Mouse (Mus musculus): ENCODE data around the gene Naglu. TPM values are rescaled to one million over a fixed set of nuclear protein-coding genes. Genes with fewer than 3 reads are reported as not detected.

The Naglu gene
- polyA plus RNA-seq, 1 experiment from 2014 or later, result 6.9 TPM

DNA sequence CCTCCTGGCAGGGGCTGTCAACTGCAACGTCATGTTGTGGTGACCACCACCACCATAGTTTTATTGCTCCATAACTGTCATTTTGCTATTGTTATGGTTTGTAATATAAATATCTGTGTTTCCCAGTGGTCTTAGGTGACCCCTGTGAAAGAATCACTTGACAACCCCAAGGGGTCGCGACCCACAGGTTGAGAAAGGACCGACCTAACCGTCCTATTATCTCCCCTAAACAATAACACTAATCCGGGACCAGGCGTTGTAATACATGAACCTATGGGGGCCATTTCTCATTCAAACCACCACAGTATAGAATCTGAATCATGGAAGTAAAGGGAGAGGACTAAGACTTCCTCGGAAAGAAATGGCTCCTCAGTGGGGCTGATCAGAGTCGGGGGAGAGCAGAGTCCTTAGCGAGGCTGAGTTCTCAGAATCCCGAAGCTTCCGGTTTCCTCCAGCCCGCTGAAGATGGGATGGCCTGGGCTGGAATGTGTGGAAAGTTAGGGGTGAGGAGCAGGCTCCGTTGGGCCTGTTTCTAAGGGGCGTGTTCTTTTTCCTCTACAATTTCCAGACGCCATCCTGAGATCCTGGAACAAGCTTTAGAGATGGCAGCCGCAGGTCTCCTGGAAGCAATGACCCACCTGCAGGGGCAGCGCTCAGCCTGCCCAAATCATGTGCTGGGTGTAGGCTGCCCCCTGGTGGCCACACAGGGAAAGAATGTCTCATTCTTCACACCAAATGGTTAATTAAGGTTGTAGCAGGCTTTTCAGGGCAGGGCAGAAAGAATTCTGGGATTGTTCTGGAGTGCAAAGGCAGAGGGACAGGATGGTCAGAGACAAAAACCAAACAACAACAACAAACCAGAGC lies 3.0 kb upstream of the Naglu start:
- peaks cover 9% of the 10 kb centered on the region for H3K27me3 ChIP-seq (ENCODE audit: control insufficient read depth, insufficient read depth, low read length)
- DNase-seq (ENCODE audit: low spot score), result peak; percentile 93
- H3K4me2 ChIP-seq (ENCODE audit: low read depth, low read length, severe bottlenecking), result peak overlapping the region; percentile 47
- 0 out of 2 replicates have a peak, but pooled peaks cover 5% of the 10 kb centered on the region for H3K4me1 ChIP-seq (replicated peaks; ENCODE audit: control insufficient read depth, insufficient read depth, low read length)
- H3K9me3 ChIP-seq (ENCODE audit: control insufficient read depth, low read length), result no peaks in the 10 kb centered on the region
- H3K4me3 ChIP-seq (ENCODE audit: low read depth, low read length), result peak overlapping the region; percentile 19
- WGBS, result 20% methylated on average over 18 of the region's 18 CpGs
- peak; percentile 28; the same call in 1 of the 2 replicates for ATAC-seq (replicated peaks; ENCODE audit: low FRiP score)
- H3K27ac ChIP-seq (ENCODE audit: low read depth, low read length), result no peak overlapping the region
- H3K9ac ChIP-seq (ENCODE audit: low read length), result peak overlapping the region; percentile 55; the same call in 1 of the 2 replicates
- H3K36me3 ChIP-seq (ENCODE audit: control insufficient read depth, insufficient read depth, low read length), result no peaks in the 10 kb centered on the region

GRCm38 (mm10) chr11:101070189-101070527 lies 346 bp downstream of the Naglu start:
- H3K27me3 ChIP-seq (ENCODE audit: control insufficient read depth, insufficient read depth, low read length), result peaks cover 9% of the 10 kb centered on the region
- ATAC-seq (replicated peaks; ENCODE audit: low FRiP score), result peak; percentile 57

DNA sequence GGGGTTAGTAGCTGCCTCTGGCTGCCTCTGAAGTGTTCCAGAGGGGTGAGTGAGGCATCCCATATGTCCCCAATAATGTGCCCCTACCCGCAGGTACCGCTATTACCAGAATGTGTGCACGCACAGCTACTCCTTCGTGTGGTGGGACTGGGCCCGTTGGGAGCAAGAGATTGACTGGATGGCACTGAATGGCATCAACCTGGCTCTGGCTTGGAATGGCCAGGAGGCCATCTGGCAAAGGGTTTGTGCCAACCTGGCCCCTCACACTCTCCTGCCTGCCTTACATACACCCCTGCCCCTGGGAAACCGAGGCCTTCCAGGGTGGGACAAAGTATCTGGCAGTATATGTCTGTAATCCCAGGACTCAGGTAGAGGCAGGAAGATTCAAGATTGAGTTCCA lies 1.2 kb downstream of the Naglu start:
- Histone ChIP-seq H3K27me3 (ENCODE audit: control insufficient read depth, insufficient read depth, low read length) (peaks cover 9% of the 10 kb centered on the region), H3K36me3 (ENCODE audit: control insufficient read depth, insufficient read depth, low read length) (no peaks in the 10 kb centered on the region), H3K9ac (ENCODE audit: low read length) (peak overlapping the region; percentile 8; the same call in 1 of the 2 replicates), H3K4me3 (ENCODE audit: low read depth, low read length) (peak overlapping the region; percentile 76; the same call in 1 of the 2 replicates), H3K4me2 (ENCODE audit: low read depth, low read length, severe bottlenecking) (peak overlapping the region; percentile 98), H3K27ac (ENCODE audit: low read depth, low read length) (no peak overlapping the region), H3K9me3 (ENCODE audit: control insufficient read depth, low read length) (no peaks in the 10 kb centered on the region), H3K4me1 (replicated peaks; ENCODE audit: control insufficient read depth, insufficient read depth, low read length) (0 out of 2 replicates have a peak, but pooled peaks cover 3% of the 10 kb centered on the region)
- WGBS, result 64% methylated on average over 6 of the region's 6 CpGs
- DNase-seq (ENCODE audit: low spot score) (no peak), ATAC-seq (replicated peaks; ENCODE audit: low FRiP score) (no peak)

More at GRCm38 (mm10) chr11:101070189-101070527, 346 bp downstream of the Naglu start:
- Histone ChIP-seq H3K36me3 (ENCODE audit: control insufficient read depth, insufficient read depth, low read length) (no peaks in the 10 kb centered on the region), H3K4me1 (replicated peaks; ENCODE audit: control insufficient read depth, insufficient read depth, low read length) (0 out of 2 replicates have a peak, but pooled peaks cover 3% of the 10 kb centered on the region), H3K4me2 (ENCODE audit: low read depth, low read length, severe bottlenecking) (peak overlapping the region; percentile 98), H3K4me3 (ENCODE audit: low read depth, low read length) (peak overlapping the region; percentile 76), H3K9ac (ENCODE audit: low read length) (peak overlapping the region; percentile 80), H3K27ac (ENCODE audit: low read depth, low read length) (no peak overlapping the region), H3K9me3 (ENCODE audit: control insufficient read depth, low read length) (no peaks in the 10 kb centered on the region)
- WGBS, result under 1% methylated on average over 36 of the region's 36 CpGs
- no peak for DNase-seq (ENCODE audit: low spot score)

DNA sequence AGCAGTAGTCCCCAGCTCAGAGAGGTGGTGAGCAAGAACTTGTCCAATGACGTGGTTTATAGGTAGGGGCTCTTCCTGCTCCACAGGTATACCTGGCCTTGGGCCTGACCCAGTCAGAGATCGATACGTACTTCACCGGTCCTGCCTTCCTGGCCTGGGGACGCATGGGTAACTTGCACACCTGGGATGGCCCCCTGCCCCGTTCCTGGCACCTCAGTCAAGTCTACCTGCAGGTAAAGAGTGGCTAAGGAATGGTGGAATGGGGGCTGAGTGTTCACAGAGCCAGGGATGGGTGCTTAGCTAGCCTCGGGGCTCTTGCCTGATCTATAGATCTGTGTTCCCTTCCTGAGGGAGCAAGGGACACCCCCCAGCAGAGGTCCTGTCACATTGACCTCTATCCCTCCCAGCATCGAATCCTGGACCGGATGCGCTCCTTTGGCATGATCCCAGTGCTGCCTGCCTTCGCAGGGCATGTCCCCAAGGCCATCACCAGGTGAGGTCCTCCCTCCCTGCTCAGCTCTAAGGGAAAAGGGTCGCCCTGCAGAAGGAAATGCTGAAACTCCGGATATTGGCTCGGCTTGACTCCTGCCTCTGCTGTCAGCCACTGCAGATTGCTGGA lies 2.1 kb downstream of the Naglu start:
- H3K36me3 ChIP-seq (ENCODE audit: control insufficient read depth, insufficient read depth, low read length), result no peaks in the 10 kb centered on the region
- no peak overlapping the region for H3K4me3 ChIP-seq (ENCODE audit: low read depth, low read length)
- H3K9me3 ChIP-seq (ENCODE audit: control insufficient read depth, low read length), result no peaks in the 10 kb centered on the region
- WGBS, result 70% methylated on average over 14 of the region's 14 CpGs
- H3K4me1 ChIP-seq (replicated peaks; ENCODE audit: control insufficient read depth, insufficient read depth, low read length), result 0 out of 2 replicates have a peak, but pooled peaks cover 3% of the 10 kb centered on the region
- no peak for ATAC-seq (replicated peaks; ENCODE audit: low FRiP score)
- no peak for DNase-seq (ENCODE audit: low spot score)
- no peak overlapping the region for H3K9ac ChIP-seq (ENCODE audit: low read length)
- peaks cover 9% of the 10 kb centered on the region for H3K27me3 ChIP-seq (ENCODE audit: control insufficient read depth, insufficient read depth, low read length)
- H3K27ac ChIP-seq (ENCODE audit: low read depth, low read length), result no peak overlapping the region
- H3K4me2 ChIP-seq (ENCODE audit: low read depth, low read length, severe bottlenecking), result no peak overlapping the region

- no peaks in the 10 kb centered on the region for H3K36me3 ChIP-seq (ENCODE audit: control insufficient read depth, insufficient read depth, low read length)
- H3K4me3 ChIP-seq (ENCODE audit: low read depth, low read length), result no peak within 1 kb of the TSS
- ATAC-seq (replicated peaks; ENCODE audit: low FRiP score) (no peak), DNase-seq (ENCODE audit: low spot score) (no peak)
- H3K27me3 ChIP-seq (ENCODE audit: control insufficient read depth, insufficient read depth, low read length), result peaks cover 42% of the 10 kb centered on the region
- no peak within 1 kb of the TSS for H3K9ac ChIP-seq (ENCODE audit: low read length)
- WGBS, result 68% methylated on average over 9 of the region's 9 CpGs
- H3K4me1 ChIP-seq (replicated peaks; ENCODE audit: control insufficient read depth, insufficient read depth, low read length), result peaks cover 6% of the 10 kb centered on the region; the same call in 1 of the 2 replicates
- no peaks in the 10 kb centered on the region for H3K9me3 ChIP-seq (ENCODE audit: control insufficient read depth, low read length)
- no peak within 1 kb of the TSS for H3K27ac ChIP-seq (ENCODE audit: low read depth, low read length)
- H3K4me2 ChIP-seq (ENCODE audit: low read depth, low read length, severe bottlenecking), result no peak within 1 kb of the TSS
Measured at GRCm38 (mm10) chr11:101078121-101078520, 8.3 kb downstream of the Naglu start, which contains the start of gene Hsd17b1. Gene Hsd17b1 (plus strand): TSS chr11:101078411.

DNA sequence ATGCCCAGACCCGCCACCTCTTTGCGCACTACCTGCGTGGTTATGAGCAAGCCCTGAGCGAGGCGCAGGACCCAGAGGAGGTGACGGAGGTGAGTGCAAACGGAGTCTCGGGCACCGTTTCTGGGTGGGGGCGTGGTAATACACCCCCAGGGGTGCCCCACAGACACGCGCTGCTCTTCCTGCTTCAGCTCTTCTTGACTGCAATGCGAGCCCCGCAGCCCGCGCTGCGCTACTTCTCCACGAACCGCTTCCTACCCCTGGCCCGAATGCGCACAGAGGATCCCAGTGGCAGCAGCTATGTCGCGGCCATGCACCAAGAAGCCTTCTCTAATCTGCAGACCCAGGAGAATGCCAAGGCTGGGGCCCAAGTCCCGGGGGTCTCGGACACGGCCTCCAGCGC lies 9.9 kb downstream of the Naglu start:
- H3K9ac ChIP-seq (ENCODE audit: low read length), result no peak overlapping the region
- no peak overlapping the region for H3K4me3 ChIP-seq (ENCODE audit: low read depth, low read length)
- no peak for DNase-seq (ENCODE audit: low spot score)

GRCm38 (mm10) chr11:101080421-101080820 lies 10.6 kb downstream of the Naglu start:
- whole genome bisulfite sequencing, result 63% methylated on average over 5 of the region's 5 CpGs
- Histone ChIP-seq H3K9ac (ENCODE audit: low read length) (no peak overlapping the region), H3K4me1 (replicated peaks; ENCODE audit: control insufficient read depth, insufficient read depth, low read length) (peaks cover 9% of the 10 kb centered on the region; the same call in 1 of the 2 replicates), H3K36me3 (ENCODE audit: control insufficient read depth, insufficient read depth, low read length) (no peaks in the 10 kb centered on the region), H3K9me3 (ENCODE audit: control insufficient read depth, low read length) (no peaks in the 10 kb centered on the region), H3K27me3 (ENCODE audit: control insufficient read depth, insufficient read depth, low read length) (peaks cover 42% of the 10 kb centered on the region), H3K4me2 (ENCODE audit: low read depth, low read length, severe bottlenecking) (no peak overlapping the region), H3K4me3 (ENCODE audit: low read depth, low read length) (no peak overlapping the region), H3K27ac (ENCODE audit: low read depth, low read length) (no peak overlapping the region)
- no peak for DNase-seq (ENCODE audit: low spot score)
- ATAC-seq (replicated peaks; ENCODE audit: low FRiP score), result no peak

More for the DNA sequence above, 9.9 kb downstream of the Naglu start:
- 3% methylated on average over 27 of the region's 27 CpGs for WGBS
- no peaks in the 10 kb centered on the region for H3K36me3 ChIP-seq (ENCODE audit: control insufficient read depth, insufficient read depth, low read length)
- no peaks in the 10 kb centered on the region for H3K9me3 ChIP-seq (ENCODE audit: control insufficient read depth, low read length)
- H3K27ac ChIP-seq (ENCODE audit: low read depth, low read length), result no peak overlapping the region
- peaks cover 9% of the 10 kb centered on the region; the same call in 1 of the 2 replicates for H3K4me1 ChIP-seq (replicated peaks; ENCODE audit: control insufficient read depth, insufficient read depth, low read length)
- ATAC-seq (replicated peaks; ENCODE audit: low FRiP score), result no peak
- H3K4me2 ChIP-seq (ENCODE audit: low read depth, low read length, severe bottlenecking), result no peak overlapping the region
- H3K27me3 ChIP-seq (ENCODE audit: control insufficient read depth, insufficient read depth, low read length), result peaks cover 42% of the 10 kb centered on the region

DNA sequence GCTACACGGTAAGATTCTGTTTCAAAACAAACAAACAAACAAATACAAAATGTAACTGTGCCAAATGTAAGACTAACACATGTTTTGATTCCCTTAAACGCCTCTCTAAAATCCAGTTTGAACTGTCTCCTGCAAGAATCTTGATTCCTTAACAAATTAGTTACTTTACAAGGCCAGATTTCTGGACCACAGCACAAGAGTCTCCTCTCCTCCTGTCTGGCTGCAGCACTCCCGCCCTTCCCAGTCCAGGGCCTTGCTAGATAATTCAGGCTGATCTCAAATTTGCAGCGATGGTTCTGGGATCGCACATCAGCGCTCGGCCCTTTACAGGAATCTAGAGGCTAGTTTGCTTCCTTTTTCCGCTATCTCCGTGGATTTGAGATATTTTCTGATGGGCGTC lies 11.8 kb downstream of the Naglu start:
- H3K36me3 ChIP-seq (ENCODE audit: control insufficient read depth, insufficient read depth, low read length), result no peaks in the 10 kb centered on the region
- 4% methylated on average over 10 of the region's 10 CpGs for WGBS
- H3K4me1 ChIP-seq (replicated peaks; ENCODE audit: control insufficient read depth, insufficient read depth, low read length), result peaks cover 18% of the 10 kb centered on the region
- H3K4me3 ChIP-seq (ENCODE audit: low read depth, low read length), result peak overlapping the region; percentile 87
- no peak overlapping the region for H3K27ac ChIP-seq (ENCODE audit: low read depth, low read length)
- H3K4me2 ChIP-seq (ENCODE audit: low read depth, low read length, severe bottlenecking), result peak overlapping the region; percentile 99
- peak overlapping the region; percentile 96 for H3K9ac ChIP-seq (ENCODE audit: low read length)
- no peaks in the 10 kb centered on the region for H3K9me3 ChIP-seq (ENCODE audit: control insufficient read depth, low read length)
- ATAC-seq (replicated peaks; ENCODE audit: low FRiP score), result no peak
- H3K27me3 ChIP-seq (ENCODE audit: control insufficient read depth, insufficient read depth, low read length), result peaks cover 42% of the 10 kb centered on the region
- DNase-seq (ENCODE audit: low spot score), result no peak

All from forebrain, embryonic 11.5 days (tissue).